Mouse (Mus musculus) intestine, postnatal 0 days (tissue): Measurements from ENCODE around the gene Stambp. TPM values are rescaled to one million over a fixed set of nuclear protein-coding genes. Genes with fewer than 3 reads are reported as not detected.

Source experiments
- ATAC-seq: fragments of 200-750 bp; cut with Nextera tagmentation; 2 replicates; pipeline ENCODE4 v1.8.0; 2017; ENCODE audit warnings: mild to moderate bottlenecking, moderate TSS enrichment, moderate library complexity
- H3K27ac ChIP-seq: fragments of 300-500 bp; sonication (generic); 2 replicates; pipeline ENCODE4 v1.5.1; 2014; ENCODE audit warnings: mild to moderate bottlenecking, low read depth, low read length, moderate library complexity
- H3K27me3 ChIP-seq: fragments of 300-500 bp; sonication (generic); replicated peaks from 2 replicates; pipeline ENCODE4 v1.6.1; 2014; ENCODE audit warnings: low read length, mixed read lengths; ENCODE audit not compliant: control insufficient read depth, insufficient read depth
- H3K36me3 ChIP-seq: fragments of 300-500 bp; sonication (generic); 2 replicates; pipeline ENCODE4 v1.6.1; 2014; ENCODE audit warnings: mild to moderate bottlenecking, moderate library complexity; ENCODE audit not compliant: control insufficient read depth, insufficient read depth
- H3K4me1 ChIP-seq: fragments of 300-500 bp; sonication (generic); replicated peaks from 2 replicates; pipeline ENCODE4 v1.6.1; 2014; ENCODE audit warnings: antibody characterized with exemption, low read length, mixed read lengths; ENCODE audit not compliant: control insufficient read depth, insufficient read depth
- H3K4me2 ChIP-seq: fragments of 300-500 bp; sonication (generic); replicated peaks from 2 replicates; pipeline ENCODE4 v1.6.1; 2014; ENCODE audit warnings: low read depth, mild to moderate bottlenecking, moderate library complexity
- H3K4me3 ChIP-seq: fragments of 300-500 bp; sonication (generic); 2 replicates; pipeline ENCODE4 v1.5.1; 2014; ENCODE audit warnings: low read depth, low read length
- H3K9ac ChIP-seq: fragments of 300-500 bp; sonication (generic); 2 replicates; pipeline ENCODE4 v1.6.1; 2014; ENCODE audit warnings: mild to moderate bottlenecking, low read depth, low read length
- H3K9me3 ChIP-seq: fragments of 300-500 bp; sonication (generic); 2 replicates; pipeline ENCODE4 v1.6.1; 2016; ENCODE audit warnings: mixed run types; ENCODE audit not compliant: control insufficient read depth
- CTCF ChIP-seq: sonication (generic); IDR thresholded peaks from 2 replicates; pipeline ENCODE4 v1.5.1; 2016; ENCODE audit warnings: low read depth, mild to moderate bottlenecking, control low read depth, antibody characterized with exemption, moderate library complexity
- WGBS: fragments of 180-500 bp; shearing (Covaris S2); extraction: QIAGEN DNeasy Blood & Tissue Kit; methylation state at CpG from one replicate; pipeline ENCODE4 v1.1.7; 2014; 5-methylcytosine and 5-hydroxymethylcytosine counted together
- polyA plus RNA-seq: library from polyadenylated mRNA; unstranded; fragments of >200 nt; fragmentation: Nextera tagmentation; extraction: Ambion mirVana; gene quantifications from 2 replicates; pipeline ENCODE4 v1.2.1, GENCODE M21; 2015

The Stambp gene
- polyA plus RNA-seq, 1 experiment from 2014 or later, result 24.9 TPM

GRCm38 (mm10) chr6:83541756-83542456, 30.6 kb downstream of the Stambp start:
- Histone ChIP-seq H3K4me1 (no peaks in the 10 kb centered on the region), H3K4me2 (no peak overlapping the region)
- ATAC-seq, result peak; percentile 36; the same call in 1 of the 2 replicates

GRCm38 (mm10) chr6:83540017-83540416, 32.5 kb downstream of the Stambp start:
- H3K9ac ChIP-seq, result no peak overlapping the region
- no peak for ATAC-seq
- no peak for TF ChIP-seq CTCF
- H3K4me1 ChIP-seq, result no peaks in the 10 kb centered on the region
- no peak overlapping the region for H3K4me2 ChIP-seq
- H3K36me3 ChIP-seq, result peaks cover 13% of the 10 kb centered on the region; the same call in 1 of the 2 replicates
- H3K27me3 ChIP-seq, result no peaks in the 10 kb centered on the region
- H3K4me3 ChIP-seq, result no peak overlapping the region
- H3K9me3 ChIP-seq, result no peaks in the 10 kb centered on the region
- H3K27ac ChIP-seq, result no peak overlapping the region
- WGBS, result 45% methylated on average over 4 of the region's 4 CpGs

More at GRCm38 (mm10) chr6:83541756-83542456, 30.6 kb downstream of the Stambp start:
- H3K27ac ChIP-seq, result peak overlapping the region; percentile 57
- no peak overlapping the region for H3K9ac ChIP-seq
- no peaks in the 10 kb centered on the region for H3K9me3 ChIP-seq
- H3K36me3 ChIP-seq, result peaks cover 31% of the 10 kb centered on the region
- 64% methylated on average over 11 of the region's 11 CpGs for WGBS
- H3K4me3 ChIP-seq, result no peak overlapping the region
- no peak for TF ChIP-seq CTCF
- no peaks in the 10 kb centered on the region for H3K27me3 ChIP-seq

GRCm38 (mm10) chr6:83536795-83537059, 35.8 kb downstream of the Stambp start:
- H3K9me3 ChIP-seq, result no peaks in the 10 kb centered on the region
- H3K27ac ChIP-seq, result peak overlapping the region; percentile 66; the same call in 1 of the 2 replicates
- no peak for ATAC-seq
- TF ChIP-seq CTCF, result no peak
- no peak overlapping the region for H3K4me2 ChIP-seq
- no peak overlapping the region for H3K9ac ChIP-seq
- no peaks in the 10 kb centered on the region for H3K4me1 ChIP-seq
- no peak overlapping the region for H3K4me3 ChIP-seq
- WGBS, result 50% methylated on average over 6 of the region's 6 CpGs
- no peaks in the 10 kb centered on the region for H3K36me3 ChIP-seq
- H3K27me3 ChIP-seq, result no peaks in the 10 kb centered on the region

GRCm38 (mm10) chr6:83536028-83536794, 36.3 kb downstream of the Stambp start, which contains the start of gene Actg2:
TSS of gene Actg2 (minus strand) at chr6:83536265.
- TF ChIP-seq CTCF, result no peak
- Histone ChIP-seq H3K9ac (peak within 1 kb of the TSS; percentile 46), H3K4me2 (peak within 1 kb of the TSS; percentile 43), H3K27me3 (no peaks in the 10 kb centered on the region), H3K36me3 (no peaks in the 10 kb centered on the region), H3K27ac (peak within 1 kb of the TSS; percentile 82), H3K9me3 (no peaks in the 10 kb centered on the region), H3K4me1 (no peaks in the 10 kb centered on the region), H3K4me3 (peak within 1 kb of the TSS; percentile 23)
- ATAC-seq, result peak; percentile 43; the same call in 1 of the 2 replicates
- WGBS, result 58% methylated on average over 12 of the region's 12 CpGs

- peak overlapping the region; percentile 32; the same call in 1 of the 2 replicates for H3K4me2 ChIP-seq
- no peaks in the 10 kb centered on the region for H3K27me3 ChIP-seq
- 0 out of 2 replicates have a peak, but pooled peaks have one; percentile 33 for ATAC-seq
- peak overlapping the region; percentile 38; the same call in 1 of the 2 replicates for H3K9ac ChIP-seq
- TF ChIP-seq CTCF, result no peak
- peak overlapping the region; percentile 14; the same call in 1 of the 2 replicates for H3K4me3 ChIP-seq
- H3K36me3 ChIP-seq, result no peaks in the 10 kb centered on the region
- 64% methylated on average over 2 of the region's 2 CpGs for WGBS
- no peaks in the 10 kb centered on the region for H3K4me1 ChIP-seq
- no peak overlapping the region; the same call in 1 of the 2 replicates for H3K27ac ChIP-seq
- no peaks in the 10 kb centered on the region for H3K9me3 ChIP-seq
These were observed 39.9 kb downstream of the Stambp start for GRCm38 (mm10) chr6:83532608-83533007.

- ATAC-seq, result no peak
- Histone ChIP-seq H3K27me3 (no peaks in the 10 kb centered on the region), H3K4me1 (0 out of 2 replicates have a peak, but pooled peaks cover 3% of the 10 kb centered on the region), H3K27ac (no peak overlapping the region), H3K36me3 (no peaks in the 10 kb centered on the region), H3K4me2 (no peak overlapping the region), H3K9me3 (no peaks in the 10 kb centered on the region), H3K4me3 (no peak overlapping the region), H3K9ac (no peak overlapping the region)
- WGBS, result 21% methylated on average over 6 of the region's 6 CpGs
- TF ChIP-seq CTCF, result no peak
These were observed 49.3 kb downstream of the Stambp start for GRCm38 (mm10) chr6:83523194-83523593.
